Mouse (Mus musculus): ENCODE measurements around the gene Rad51d. TPM values are rescaled to one million over a fixed set of nuclear protein-coding genes. Genes with fewer than 3 reads are reported as not detected.
"Not testable (repeated sequence)": the region's sequence is repeated elsewhere in the genome, so short reads cannot be mapped to it uniquely, and the experiment has no call there.

The Rad51d gene
- total and polyA plus RNA-seq, 2 experiments = 4.0 to 8.1 TPM

- TF ChIP-seq POLR2A (IDR thresholded peaks at IDR 0.05; ENCODE audit: extremely low read depth, insufficient read depth, low read length) (no peak), CTCF (IDR thresholded peaks at IDR 0.05; ENCODE audit: low read depth, low read length) (no peak)
- peaks cover 8% of the 10 kb centered on the region for H3K4me1 ChIP-seq (ENCODE audit: control insufficient read depth, insufficient read depth, low read length)
- 32% methylated on average over 20 of the region's 20 CpGs for WGBS
- H3K36me3 ChIP-seq (ENCODE audit: control insufficient read depth, insufficient read depth, low read length) = no peaks in the 10 kb centered on the region
- H3K4me3 ChIP-seq (ENCODE audit: insufficient read depth, low read depth, low read length) = no peak overlapping the region
- DNase-seq (ENCODE audit: extremely low read depth, low read depth, low spot score) = peak; percentile 90
- H3K27me3 ChIP-seq (ENCODE audit: control insufficient read depth, insufficient read depth, low read length) = peaks cover 9% of the 10 kb centered on the region
- H3K79me2 ChIP-seq (ENCODE audit: control insufficient read depth, insufficient read depth, low read length) = no peaks in the 10 kb centered on the region
- no peak overlapping the region for H3K27ac ChIP-seq (replicated peaks; ENCODE audit: insufficient read depth, low read depth, low read length)
- no peak overlapping the region for H3K9ac ChIP-seq (ENCODE audit: low read depth, low read length)
Observed at GRCm38 (mm10) chr11:82928897-82929632, 38.7 kb upstream of the Rad51d start.

- not testable (repeated sequence) for H3K79me2 ChIP-seq (ENCODE audit: control insufficient read depth, insufficient read depth, low read length); H3K27me3 ChIP-seq (ENCODE audit: control insufficient read depth, insufficient read depth, low read length); H3K4me3 ChIP-seq (ENCODE audit: insufficient read depth, low read depth, low read length); DNase-seq (ENCODE audit: extremely low read depth, low read depth, low spot score); H3K9ac ChIP-seq (ENCODE audit: low read depth, low read length); H3K36me3 ChIP-seq (ENCODE audit: control insufficient read depth, insufficient read depth, low read length); H3K4me1 ChIP-seq (ENCODE audit: control insufficient read depth, insufficient read depth, low read length); H3K27ac ChIP-seq (replicated peaks; ENCODE audit: insufficient read depth, low read depth, low read length)
- WGBS = 65% methylated on average over 6 of the region's 6 CpGs
Observed at GRCm38 (mm10) chr11:82923910-82924309, 33.5 kb upstream of the Rad51d start.

- H3K9ac ChIP-seq (ENCODE audit: low read depth, low read length) = no peak overlapping the region
- H3K4me1 ChIP-seq (ENCODE audit: control insufficient read depth, insufficient read depth, low read length) = peaks cover 3% of the 10 kb centered on the region; the same call in 1 of the 2 replicates
- H3K27ac ChIP-seq (replicated peaks; ENCODE audit: insufficient read depth, low read depth, low read length) = no peak overlapping the region
- WGBS = 79% methylated on average over 4 of the region's 4 CpGs
- H3K27me3 ChIP-seq (ENCODE audit: control insufficient read depth, insufficient read depth, low read length) = peaks cover 4% of the 10 kb centered on the region; the same call in 1 of the 2 replicates
- no peaks in the 10 kb centered on the region for H3K36me3 ChIP-seq (ENCODE audit: control insufficient read depth, insufficient read depth, low read length)
- no peak overlapping the region for H3K4me3 ChIP-seq (ENCODE audit: insufficient read depth, low read depth, low read length)
- no peaks in the 10 kb centered on the region for H3K79me2 ChIP-seq (ENCODE audit: control insufficient read depth, insufficient read depth, low read length)
- no peak for DNase-seq (ENCODE audit: extremely low read depth, low read depth, low spot score)
- TF ChIP-seq POLR2A (IDR thresholded peaks at IDR 0.05; ENCODE audit: extremely low read depth, insufficient read depth, low read length) (no peak), CTCF (IDR thresholded peaks at IDR 0.05; ENCODE audit: low read depth, low read length) (no peak)
Observed at GRCm38 (mm10) chr11:82921691-82922090, 31.3 kb upstream of the Rad51d start.

GRCm38 (mm10) chr11:82920768-82921167, 30.4 kb upstream of the Rad51d start:
- Histone ChIP-seq H3K9ac (ENCODE audit: low read depth, low read length) (no peak overlapping the region), H3K36me3 (ENCODE audit: control insufficient read depth, insufficient read depth, low read length) (no peaks in the 10 kb centered on the region), H3K4me3 (ENCODE audit: insufficient read depth, low read depth, low read length) (no peak overlapping the region), H3K4me1 (ENCODE audit: control insufficient read depth, insufficient read depth, low read length) (peaks cover 3% of the 10 kb centered on the region; the same call in 1 of the 2 replicates), H3K27me3 (ENCODE audit: control insufficient read depth, insufficient read depth, low read length) (peaks cover 4% of the 10 kb centered on the region; the same call in 1 of the 2 replicates), H3K79me2 (ENCODE audit: control insufficient read depth, insufficient read depth, low read length) (no peaks in the 10 kb centered on the region), H3K27ac (replicated peaks; ENCODE audit: insufficient read depth, low read depth, low read length) (no peak overlapping the region)
- peak; percentile 51 for DNase-seq (ENCODE audit: extremely low read depth, low read depth, low spot score)
- TF ChIP-seq POLR2A (IDR thresholded peaks at IDR 0.05; ENCODE audit: extremely low read depth, insufficient read depth, low read length) = no peak
- no peak for TF ChIP-seq CTCF (IDR thresholded peaks at IDR 0.05; ENCODE audit: low read depth, low read length)
- WGBS = 16% methylated on average over 10 of the region's 10 CpGs

GRCm38 (mm10) chr11:82914711-82915352, 24.4 kb upstream of the Rad51d start:
- H3K36me3 ChIP-seq (ENCODE audit: control insufficient read depth, insufficient read depth, low read length) = no peaks in the 10 kb centered on the region
- H3K9ac ChIP-seq (ENCODE audit: low read depth, low read length) = no peak overlapping the region
- TF ChIP-seq CTCF (IDR thresholded peaks at IDR 0.05; ENCODE audit: low read depth, low read length) (peak; percentile 99), POLR2A (IDR thresholded peaks at IDR 0.05; ENCODE audit: extremely low read depth, insufficient read depth, low read length) (no peak)
- DNase-seq (ENCODE audit: extremely low read depth, low read depth, low spot score) = peak; percentile 33
- H3K27me3 ChIP-seq (ENCODE audit: control insufficient read depth, insufficient read depth, low read length) = no peaks in the 10 kb centered on the region
- H3K79me2 ChIP-seq (ENCODE audit: control insufficient read depth, insufficient read depth, low read length) = no peaks in the 10 kb centered on the region
- no peaks in the 10 kb centered on the region for H3K4me1 ChIP-seq (ENCODE audit: control insufficient read depth, insufficient read depth, low read length)
- no peak overlapping the region for H3K4me3 ChIP-seq (ENCODE audit: insufficient read depth, low read depth, low read length)
- H3K27ac ChIP-seq (replicated peaks; ENCODE audit: insufficient read depth, low read depth, low read length) = no peak overlapping the region
- whole genome bisulfite sequencing = 7% methylated on average over 16 of the region's 16 CpGs

Data from liver, adult 2 months (tissue).